ENCODE assay signal across 19 mouse cellular contexts in the genomic region with DNA sequence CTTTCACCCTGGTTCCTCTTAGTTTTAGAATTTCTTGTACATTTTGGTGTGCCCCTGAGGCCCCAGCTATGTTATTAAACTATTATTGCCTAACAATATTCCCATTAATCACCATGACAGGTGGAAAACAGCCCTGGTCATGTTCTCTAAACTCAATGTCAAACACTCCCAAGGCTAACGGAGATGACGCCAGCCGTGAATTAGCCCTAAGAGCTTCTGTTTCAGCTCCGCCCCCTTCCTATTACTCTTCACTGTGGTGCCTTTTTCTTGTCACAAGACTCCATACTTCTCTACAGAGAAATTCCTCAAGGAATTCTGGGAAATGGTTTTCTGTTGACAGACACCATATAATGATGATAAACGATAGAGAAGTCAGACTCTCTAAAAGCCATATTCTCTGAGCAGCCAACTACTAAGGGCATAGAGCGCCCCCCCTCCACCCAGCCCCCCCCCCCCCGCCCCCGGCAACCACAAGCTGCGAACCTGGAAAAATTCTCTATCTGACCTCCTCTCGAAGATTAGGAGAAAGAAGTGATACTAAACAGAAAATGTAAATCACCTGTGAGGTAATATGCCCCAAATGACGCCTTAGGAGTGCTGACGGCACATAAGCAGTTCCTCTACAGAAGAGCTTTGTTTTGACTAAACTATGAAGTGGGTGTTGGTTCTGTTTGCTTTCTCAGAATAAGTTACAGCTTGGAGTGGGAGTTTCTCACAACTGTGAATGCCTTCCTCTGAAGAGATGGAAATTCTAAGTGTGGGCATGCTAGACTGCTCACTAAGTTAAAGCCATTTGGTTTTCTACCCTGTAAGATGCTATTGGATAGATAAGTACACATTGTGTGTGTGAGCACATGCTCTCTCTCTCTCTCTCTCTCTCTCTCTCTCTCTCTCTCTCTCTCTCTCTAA.
DNase-seq lines count a peak whose midpoint lies in the region; ATAC-seq and TF ChIP-seq lines count a peak whose summit lies in the region.
"Had no signal": no experiment of that assay in that cellular context is flagged by ENCODE, and none has a peak within 500 bp of the region (broad histone marks: within the 10 kb centered on the region; RNA-seq: fewer than 3 reads in every experiment).

No protein-coding gene starts in this region.

- H3K4me3 ChIP-seq in heart, embryonic 11.5 days (ENCODE audit: low read depth, low read length) = no peak overlapping the region
- no peak overlapping the region for H3K4me3 ChIP-seq in limb, embryonic 10.5 days
- no peak overlapping the region for H3K4me3 ChIP-seq in cerebellum, adult 2 months (replicated peaks; ENCODE audit: insufficient read depth, low read depth, low read length)
- H3K4me3 ChIP-seq: embryonic facial prominence, embryonic 12.5 days; forebrain, embryonic 10.5 days; heart, embryonic 13.5 days; kidney, embryonic 15.5 days; layer of hippocampus, adult 2 months; lung, embryonic 15.5 days; megakaryocyte, embryonic 14.5 days had no signal

- WGBS in heart, embryonic 11.5 days (ENCODE audit: insufficient replicate concordance) = 70% methylated on average over 12 of the region's 12 CpGs
- WGBS in limb, embryonic 10.5 days = 81% methylated on average over 12 of the region's 12 CpGs
- 82% methylated on average over 12 of the region's 12 CpGs for WGBS in cerebellum, adult 2 months

- no peaks in the 10 kb centered on the region for H3K27me3 ChIP-seq in heart, embryonic 11.5 days (ENCODE audit: control insufficient read depth, insufficient read depth, low read length)
- H3K27me3 ChIP-seq in limb, embryonic 10.5 days (ENCODE audit: low read depth, poor library complexity, severe bottlenecking) = no peaks in the 10 kb centered on the region
- H3K27me3 ChIP-seq in cerebellum, adult 2 months (ENCODE audit: control insufficient read depth, insufficient read depth, low read length) = no peaks in the 10 kb centered on the region; the same call in 1 of the 2 replicates
- H3K27me3 ChIP-seq: embryonic facial prominence, embryonic 12.5 days; heart, embryonic 13.5 days; kidney, embryonic 15.5 days; lung, embryonic 15.5 days had no signal

- no peaks in the 10 kb centered on the region for H3K4me1 ChIP-seq in heart, embryonic 11.5 days (ENCODE audit: control insufficient read depth, insufficient read depth, low read length)
- H3K4me1 ChIP-seq in limb, embryonic 10.5 days = peaks cover 6% of the 10 kb centered on the region; the same call in 1 of the 2 replicates
- H3K4me1 ChIP-seq in cerebellum, adult 2 months (ENCODE audit: control insufficient read depth, insufficient read depth, low read length) = no peaks in the 10 kb centered on the region
- H3K4me1 ChIP-seq: embryonic facial prominence, embryonic 12.5 days; forebrain, embryonic 10.5 days; kidney, embryonic 15.5 days; megakaryocyte, embryonic 14.5 days had no signal

- no peak for TF ChIP-seq CTCF in cerebellum, adult 2 months (IDR thresholded peaks at IDR 0.05; ENCODE audit: borderline replicate concordance, insufficient read depth, low read depth, low read length)

- DNase-seq in heart, postnatal 4 days = no peak
- peak; percentile 5 to 12 for DNase-seq in left cerebral cortex, adult 9 months (ENCODE audit: low spot score in 2 of 2)
- DNase-seq in left cerebral cortex, adult 11 months (ENCODE audit: low spot score) = no peak
- peak; percentile 83 for DNase-seq in adrenal gland, postnatal 14 days
- DNase-seq in limb, embryonic 10.5 days (ENCODE audit: low spot score) = no peak
- no peak for DNase-seq in cerebellum, adult 2 months
- no peak for DNase-seq in heart, adult 9 months (ENCODE audit: low spot score in 2 of 2)
- DNase-seq: cerebellum, adult 9-11 months; gastrocnemius, postnatal 36 days; thymus, adult 2 months had no signal

- H3K4me2 ChIP-seq in heart, embryonic 11.5 days = no peak overlapping the region
- H3K4me2 ChIP-seq: embryonic facial prominence, embryonic 12.5 days; heart, embryonic 13.5 days; kidney, embryonic 15.5 days; liver, embryonic 11.5 days; lung, embryonic 15.5 days had no signal

- 0 out of 2 replicates have a peak, but pooled peaks have one; percentile 18 for ATAC-seq in heart, embryonic 11.5 days (replicated peaks; ENCODE audit: insufficient number of reproducible peaks, low FRiP score, low TSS enrichment)

- H3K9me3 ChIP-seq in heart, embryonic 11.5 days (replicated peaks; ENCODE audit: control insufficient read depth, low read length) = no peaks in the 10 kb centered on the region
- H3K9me3 ChIP-seq in limb, embryonic 10.5 days (replicated peaks) = no peaks in the 10 kb centered on the region
- H3K9me3 ChIP-seq: embryonic facial prominence, embryonic 12.5 days; forebrain, embryonic 10.5 days; heart, embryonic 13.5 days; kidney, embryonic 15.5 days; lung, embryonic 15.5 days; megakaryocyte, embryonic 14.5 days had no signal

- H3K27ac ChIP-seq in heart, embryonic 11.5 days (ENCODE audit: low read depth, low read length) = no peak overlapping the region
- peak overlapping the region; percentile 58; the same call in 1 of the 2 replicates for H3K27ac ChIP-seq in limb, embryonic 10.5 days
- H3K27ac ChIP-seq in cerebellum, adult 2 months (ENCODE audit: insufficient read depth, low read length) = no peak overlapping the region
- H3K27ac ChIP-seq: embryonic facial prominence, embryonic 12.5 days; forebrain, embryonic 10.5 days; heart, embryonic 13.5 days; kidney, embryonic 15.5 days; layer of hippocampus, adult 2 months; lung, embryonic 15.5 days had no signal

- no peak for TF ChIP-seq POLR2A in cerebellum, adult 2 months (IDR thresholded peaks at IDR 0.05; ENCODE audit: borderline replicate concordance, insufficient read depth, low read length)

- H3K36me3 ChIP-seq in heart, embryonic 11.5 days (ENCODE audit: control insufficient read depth, insufficient read depth, low read length) = no peaks in the 10 kb centered on the region
- no peaks in the 10 kb centered on the region for H3K36me3 ChIP-seq in limb, embryonic 10.5 days
- H3K36me3 ChIP-seq: embryonic facial prominence, embryonic 12.5 days; forebrain, embryonic 10.5 days; heart, embryonic 13.5 days; kidney, embryonic 15.5 days; lung, embryonic 15.5 days had no signal

- H3K9ac ChIP-seq in heart, embryonic 11.5 days (ENCODE audit: low read depth, low read length) = no peak overlapping the region
- H3K9ac ChIP-seq: embryonic facial prominence, embryonic 12.5 days; heart, embryonic 13.5 days; kidney, embryonic 15.5 days; lung, embryonic 15.5 days had no signal

Comparison
In these comparisons a context has a peak if more than half of its experiments do, and no peak if none do; other contexts are left out.
1. DNase-seq: peak in left cerebral cortex, adult 9 months (2 of 2) and adrenal gland, postnatal 14 days (single experiment); none in heart, postnatal 4 days (single experiment), left cerebral cortex, adult 11 months (single experiment), limb, embryonic 10.5 days (single experiment), cerebellum, adult 2 months (0 of 2) and heart, adult 9 months (0 of 2).